Mouse (Mus musculus): ENCODE measurements around the gene Lrrc2.

The Lrrc2 gene

GRCm38 (mm10) chr9:110948813-110949310 is 2.5 kb upstream of the Lrrc2 start:
- DNase-seq: no peak

GRCm38 (mm10) chr9:110950109-110950508 is 1.2 kb upstream of the Lrrc2 start:
- no peak for DNase-seq

GRCm38 (mm10) chr9:110951866-110952265 is 521 bp downstream of the Lrrc2 start:
- DNase-seq: no peak

- no peak for DNase-seq
These were observed 1.1 kb downstream of the Lrrc2 start for GRCm38 (mm10) chr9:110952398-110952797.

GRCm38 (mm10) chr9:110952931-110953549 is 1.7 kb downstream of the Lrrc2 start:
- DNase-seq: no peak

- DNase-seq: no peak
These were observed 2.5 kb downstream of the Lrrc2 start for GRCm38 (mm10) chr9:110953550-110954461.

DNA sequence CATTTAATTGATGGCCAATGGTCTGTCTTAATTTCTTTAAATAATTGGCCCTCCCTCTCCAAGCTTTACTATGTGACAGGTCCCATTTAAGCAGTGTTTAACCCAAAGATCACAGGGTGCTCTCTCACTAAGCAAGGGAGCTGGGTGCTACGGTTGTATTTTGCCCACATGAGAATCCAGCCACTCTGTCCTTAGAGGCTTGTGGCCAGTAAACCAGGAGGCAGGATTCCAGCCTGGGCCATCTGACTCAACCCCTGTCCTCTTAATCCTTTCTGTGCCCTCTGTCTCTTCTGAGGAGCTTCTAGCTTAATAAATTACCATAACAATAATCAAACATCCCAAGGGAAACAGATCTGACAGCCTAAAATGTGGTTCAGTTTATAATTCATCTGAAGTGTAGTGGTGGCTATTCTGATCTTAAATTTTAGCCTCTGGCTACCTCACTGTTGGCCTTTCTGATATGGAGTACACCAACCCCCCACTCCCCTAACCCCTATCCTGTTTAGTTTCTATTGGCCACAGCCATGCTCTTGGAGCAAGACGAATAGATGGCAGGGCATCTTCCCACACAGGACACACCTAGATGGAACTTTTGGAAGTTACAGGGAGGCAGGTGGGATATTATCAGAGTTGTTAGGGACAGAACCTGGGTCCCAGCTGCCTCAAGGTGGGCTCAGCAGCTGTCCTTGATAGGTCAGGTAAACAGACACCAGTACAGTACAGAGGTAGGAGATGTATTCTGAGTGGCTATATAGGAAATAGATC is 3.5 kb downstream of the Lrrc2 start:
- no peak for DNase-seq

GRCm38 (mm10) chr9:110955962-110956361 is 4.6 kb downstream of the Lrrc2 start:
- no peak for DNase-seq

DNA sequence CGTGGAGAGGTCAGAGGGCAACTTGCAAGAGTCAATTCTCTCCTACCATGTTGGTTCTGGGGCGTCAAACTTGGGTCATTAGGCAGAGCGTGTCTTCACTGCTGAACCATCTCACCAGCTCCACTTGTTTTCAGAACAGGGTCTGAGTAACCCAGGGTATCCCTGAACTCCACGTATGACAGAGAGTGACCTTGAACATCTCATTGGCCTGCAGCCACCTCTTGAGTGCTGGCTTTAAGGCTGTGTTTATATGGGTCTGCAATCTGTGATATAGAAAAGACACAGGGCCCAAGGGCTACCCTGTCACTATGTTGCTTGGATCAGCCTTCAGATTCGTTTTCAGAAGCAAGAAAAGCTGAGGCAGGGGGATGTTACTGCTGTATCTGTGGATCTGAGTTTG is 8.3 kb downstream of the Lrrc2 start:
- DNase-seq: no peak

DNA sequence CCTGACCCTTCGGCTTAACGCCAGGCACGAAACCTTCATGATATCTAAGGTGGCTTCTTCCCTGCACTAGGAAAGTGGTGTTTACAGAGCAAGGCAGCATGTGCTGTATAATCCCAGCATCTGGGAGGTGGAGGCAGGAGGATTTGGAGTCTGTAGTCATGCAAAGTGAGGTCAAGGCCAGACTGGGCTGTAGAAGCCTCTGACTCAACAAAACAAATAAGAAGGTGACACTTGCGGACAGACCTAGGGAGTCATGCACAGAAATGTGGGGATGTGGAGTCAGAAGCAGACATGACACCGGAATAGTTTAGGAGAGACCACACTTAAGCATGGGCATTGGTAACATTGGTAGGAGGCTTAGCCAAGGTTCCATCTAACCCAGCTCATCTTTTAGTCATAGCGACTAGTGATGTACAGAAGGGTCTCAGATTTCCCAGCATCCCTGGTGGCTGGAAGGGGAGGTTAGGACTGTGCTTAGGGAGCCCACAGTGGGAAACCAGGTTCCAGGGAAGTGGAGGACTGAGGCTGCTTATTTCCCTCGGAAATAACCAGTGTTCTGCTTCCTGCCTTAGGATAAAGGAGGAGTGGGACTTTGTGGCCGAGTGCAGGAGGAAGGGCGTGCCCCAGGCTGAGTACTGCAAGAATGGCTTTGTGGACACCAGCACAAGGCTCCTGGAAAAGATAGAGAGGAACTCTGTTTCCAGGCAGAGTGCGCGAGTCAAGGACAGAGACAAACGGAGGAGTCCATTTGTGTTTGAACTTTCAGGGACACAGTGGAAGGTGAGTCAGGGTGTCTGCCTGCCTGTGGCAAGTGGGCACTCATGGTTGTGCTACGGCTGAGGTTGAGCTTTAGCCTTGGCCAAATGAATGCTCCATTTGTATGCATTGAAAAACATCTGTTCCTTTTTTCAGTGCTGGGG is 9.1 kb downstream of the Lrrc2 start:
- no peak for DNase-seq

- no peak for DNase-seq
These were observed 10.0 kb downstream of the Lrrc2 start for GRCm38 (mm10) chr9:110961386-110961785.

DNA sequence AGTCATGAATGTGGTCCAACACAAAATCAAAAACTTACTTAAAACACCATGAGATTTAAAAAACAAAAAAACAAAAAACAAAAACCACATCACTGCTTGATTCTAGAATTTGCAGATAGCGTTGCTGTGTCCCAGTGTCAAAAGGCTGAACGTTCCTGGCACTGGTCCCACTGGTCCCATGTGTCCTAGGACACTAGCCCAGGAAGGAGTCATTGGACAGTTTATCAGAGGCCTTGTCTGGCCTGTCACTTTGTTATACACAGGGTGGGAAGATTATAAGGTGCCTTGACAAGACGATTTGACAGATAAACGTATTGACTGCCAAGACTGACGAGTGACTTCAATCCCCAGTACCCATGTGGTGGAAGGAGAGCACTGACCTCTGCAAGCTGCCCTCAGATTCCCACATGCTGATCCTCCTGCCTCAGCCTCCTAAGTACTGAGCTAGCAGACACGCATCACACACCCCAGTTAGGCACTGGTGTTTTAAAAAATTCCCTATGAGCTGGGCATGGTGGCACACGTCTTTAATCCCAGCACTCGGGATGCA is 12.3 kb downstream of the Lrrc2 start:
- no peak for DNase-seq

DNA sequence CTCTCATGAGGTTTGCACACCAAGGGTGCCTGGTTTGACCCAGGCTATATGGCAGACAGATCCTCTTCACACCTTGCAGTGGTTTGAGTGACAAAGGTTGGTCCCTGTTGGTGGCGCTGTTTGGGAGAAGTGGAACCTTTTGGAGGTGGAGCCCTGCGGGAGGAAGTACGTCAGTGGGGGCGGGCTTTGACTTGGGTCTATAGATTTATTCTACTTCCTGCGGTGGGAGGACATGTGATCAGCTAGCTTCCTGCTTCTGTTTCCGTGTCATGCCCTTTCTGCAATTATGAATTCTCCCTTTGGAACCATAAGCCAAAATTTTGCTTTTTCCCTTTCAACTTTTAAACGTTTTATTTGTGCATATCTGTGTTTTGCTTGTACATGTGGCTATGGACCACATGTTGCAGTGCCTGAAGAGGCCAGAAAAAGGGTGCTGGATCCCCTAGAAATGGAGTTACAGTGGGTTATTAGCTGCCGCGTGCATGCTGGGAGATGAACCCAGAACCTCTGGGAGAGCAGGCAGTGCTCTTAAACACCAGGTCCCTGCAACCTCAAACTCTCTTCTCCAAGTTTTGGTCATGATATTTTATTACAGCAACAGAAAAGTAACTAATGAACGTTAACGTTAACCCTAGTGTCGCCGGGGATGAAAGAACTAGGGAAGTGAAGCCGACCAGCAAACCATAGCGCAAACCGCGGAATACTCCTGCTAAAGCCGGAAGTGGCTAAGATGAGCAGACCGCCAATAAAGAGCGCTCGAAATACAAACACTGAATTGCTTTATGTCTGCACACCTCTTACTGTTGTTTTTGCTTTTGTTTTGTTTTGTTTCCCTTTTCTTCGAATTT is 13.9 kb downstream of the Lrrc2 start:
- peak; percentile 56 to 67 for DNase-seq

GRCm38 (mm10) chr9:110965910-110966231 is 14.5 kb downstream of the Lrrc2 start:
- no peak for DNase-seq

DNA sequence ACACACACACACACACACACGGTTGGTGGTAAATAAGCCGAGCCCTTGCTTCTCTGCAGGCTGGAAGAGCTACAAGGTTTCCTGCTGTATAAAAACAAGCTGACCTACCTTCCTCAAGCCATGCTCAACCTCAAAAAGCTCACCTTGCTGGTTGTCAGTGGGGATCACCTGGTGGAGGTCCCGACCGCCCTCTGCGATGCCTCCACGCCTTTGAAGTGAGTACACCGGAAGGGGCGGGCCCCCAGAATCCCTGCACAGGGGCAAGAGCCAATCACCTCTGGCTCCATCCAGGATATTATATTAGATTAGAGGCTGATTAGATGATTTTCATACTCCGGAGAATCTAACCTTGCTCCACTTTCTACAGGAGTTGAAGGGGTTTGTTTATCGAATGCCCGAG is 28.1 kb downstream of the Lrrc2 start:
- no peak for DNase-seq

GRCm38 (mm10) chr9:110982351-110982750 is 31.0 kb downstream of the Lrrc2 start:
- DNase-seq: no peak

GRCm38 (mm10) chr9:110984096-110984495 is 32.8 kb downstream of the Lrrc2 start:
- no peak for DNase-seq

- no peak for DNase-seq
These were observed 34.2 kb downstream of the Lrrc2 start for GRCm38 (mm10) chr9:110985541-110985940.

- peak; percentile 15 to 37 for DNase-seq
These were observed 34.6 kb downstream of the Lrrc2 start for GRCm38 (mm10) chr9:110985951-110986350.

DNA sequence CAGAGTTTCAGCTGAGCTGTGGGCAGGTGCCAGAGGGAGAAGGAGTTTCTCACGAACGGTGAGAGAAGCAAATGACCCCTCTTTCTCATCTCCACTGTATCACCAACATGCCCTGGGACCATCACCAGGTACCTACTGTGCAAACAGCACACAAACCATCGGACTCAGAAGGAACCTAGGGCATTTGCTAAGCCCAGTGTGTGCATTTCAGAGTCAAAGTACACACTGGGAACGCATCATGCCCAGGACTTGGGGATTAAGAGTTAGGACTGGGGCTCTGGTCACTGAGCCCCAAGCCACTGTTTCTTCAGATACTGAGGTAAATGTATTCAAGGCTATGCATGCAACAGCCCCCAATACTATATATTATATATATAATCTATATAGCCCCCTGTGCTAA is 36.0 kb downstream of the Lrrc2 start:
- no peak for DNase-seq

DNA sequence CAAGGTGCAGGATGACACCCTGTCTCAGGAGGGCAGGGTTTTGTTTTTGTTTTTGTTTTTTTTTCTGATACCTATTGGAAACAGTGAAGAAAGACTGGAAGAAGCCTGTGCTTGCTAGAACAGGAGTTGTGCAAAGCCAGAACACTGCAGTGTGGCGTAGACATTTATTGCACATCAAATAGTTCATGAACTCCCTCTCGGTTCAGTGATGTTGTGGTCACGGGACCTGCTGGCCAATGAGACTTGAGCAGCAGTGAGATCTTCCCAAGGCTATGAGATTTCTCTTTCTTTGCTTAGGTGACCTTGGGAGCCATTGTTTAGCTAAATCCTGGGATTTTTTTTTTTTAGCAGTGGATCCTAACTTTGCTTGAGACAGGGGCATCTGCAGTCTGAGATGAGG is 36.7 kb downstream of the Lrrc2 start:
- no peak for DNase-seq
